Mouse (Mus musculus) embryonic facial prominence, embryonic 12.5 days (tissue): ENCODE results near the gene Wnk3. TPM values are rescaled to one million over a fixed set of nuclear protein-coding genes. Genes with fewer than 3 reads are reported as not detected.
A peak's percentile ranks its signal among the peaks of the same experiment; 100 is the strongest.

Experiments
- ATAC-seq: fragments of 200-750 bp; cut with Nextera tagmentation; 2 replicates; pipeline ENCODE4 v1.8.0; 2017; ENCODE audit not compliant: insufficient number of reproducible peaks, insufficient read depth, low FRiP score, low TSS enrichment
- H3K27ac ChIP-seq: fragments of 300-500 bp; sonication (generic); 2 replicates; pipeline ENCODE4 v1.5.1; 2016; ENCODE audit warnings: mild to moderate bottlenecking
- H3K27me3 ChIP-seq: fragments of 300-500 bp; sonication (generic); 2 replicates; pipeline ENCODE4 v1.6.1; 2016; ENCODE audit warnings: mild to moderate bottlenecking, moderate library complexity
- H3K36me3 ChIP-seq: fragments of 300-500 bp; sonication (generic); 2 replicates; pipeline ENCODE4 v1.6.1; 2016; ENCODE audit warnings: mild to moderate bottlenecking
- H3K4me1 ChIP-seq: fragments of 300-500 bp; sonication (generic); 2 replicates; pipeline ENCODE4 v1.6.1; 2016
- H3K4me2 ChIP-seq: fragments of 300-500 bp; sonication (generic); replicated peaks from 2 replicates; pipeline ENCODE4 v1.6.1; 2016; ENCODE audit warnings: mild to moderate bottlenecking, moderate library complexity
- H3K4me3 ChIP-seq: fragments of 300-500 bp; sonication (generic); 2 replicates; pipeline ENCODE4 v1.5.1; 2016; ENCODE audit warnings: mild to moderate bottlenecking
- H3K9ac ChIP-seq: fragments of 300-500 bp; sonication (generic); 2 replicates; pipeline ENCODE4 v1.6.1; 2016; ENCODE audit warnings: mild to moderate bottlenecking, moderate library complexity
- H3K9me3 ChIP-seq: fragments of 300-500 bp; sonication (generic); 2 replicates; pipeline ENCODE4 v1.6.1; 2016; ENCODE audit warnings: mild to moderate bottlenecking, moderate library complexity
- WGBS: fragments of 180-500 bp; shearing (Covaris S2); methylation state at CpG from one replicate; pipeline ENCODE4 v1.1.7; 2016; 5-methylcytosine and 5-hydroxymethylcytosine counted together
- polyA plus RNA-seq: library from polyadenylated mRNA; unstranded; fragments of >200 nt; fragmentation: Nextera tagmentation; extraction: Ambion mirVana; gene quantifications from 2 replicates; pipeline ENCODE4 v1.2.1, GENCODE M21; 2016

Gene Wnk3
- polyA plus RNA-seq, 1 experiment from 2014 or later, result 7.0 TPM

GRCm38 (mm10) chrX:151345333-151346125, 147.7 kb downstream of the Wnk3 start:
- Histone ChIP-seq H3K4me2 (peak overlapping the region; percentile 65), H3K4me1 (no peaks in the 10 kb centered on the region), H3K27me3 (peaks cover 14% of the 10 kb centered on the region; the same call in 1 of the 2 replicates), H3K9ac (no peak overlapping the region), H3K36me3 (no peaks in the 10 kb centered on the region), H3K9me3 (no peaks in the 10 kb centered on the region), H3K4me3 (peak overlapping the region; percentile 62), H3K27ac (no peak overlapping the region)
- ATAC-seq, result no peak
- WGBS, result 32% methylated on average over 11 of the region's 11 CpGs

DNA sequence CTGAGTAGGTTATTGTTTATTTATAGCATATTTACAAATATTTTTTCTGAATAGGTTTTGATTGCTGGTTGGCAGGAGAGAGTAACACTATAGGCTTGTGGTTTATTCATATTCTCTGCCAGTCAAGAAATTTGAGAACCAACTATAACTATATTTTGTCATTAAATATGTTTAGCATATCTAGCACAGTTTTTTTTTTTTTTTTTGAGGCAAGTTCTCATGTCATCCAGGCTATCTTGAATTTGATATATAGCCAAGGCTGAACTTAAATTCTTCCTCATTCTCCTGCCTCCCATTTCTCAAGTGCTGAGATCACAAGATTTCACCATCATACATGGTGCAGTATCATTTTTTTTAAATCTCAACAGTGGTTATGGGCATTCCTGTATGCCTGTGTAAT, 149.4 kb downstream of the Wnk3 start:
- Histone ChIP-seq H3K9me3 (no peaks in the 10 kb centered on the region), H3K27me3 (peaks cover 14% of the 10 kb centered on the region; the same call in 1 of the 2 replicates)
- no peak for ATAC-seq

DNA sequence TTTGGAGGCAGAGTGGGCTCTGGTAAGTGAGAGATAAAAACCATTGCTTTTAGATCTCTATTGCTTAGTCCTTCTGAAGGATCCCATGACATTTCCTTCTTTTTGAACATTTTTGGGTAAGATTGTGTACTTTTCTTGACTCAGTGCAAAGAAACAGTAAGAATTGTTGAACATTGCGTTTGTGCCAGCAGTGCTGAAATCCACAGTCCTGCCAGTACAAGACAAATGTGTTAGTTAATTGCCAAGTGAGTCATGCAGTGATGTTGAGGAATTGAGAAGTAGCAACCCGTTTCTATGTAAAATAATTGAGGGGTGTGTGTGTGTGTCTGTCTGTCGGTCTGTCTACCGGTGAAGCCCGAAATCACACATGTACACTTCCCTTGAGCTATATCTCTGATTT, 151.4 kb downstream of the Wnk3 start:
- WGBS, result 94% methylated on average over 5 of the region's 5 CpGs
- Histone ChIP-seq H3K36me3 (no peaks in the 10 kb centered on the region), H3K9me3 (no peaks in the 10 kb centered on the region), H3K4me2 (no peak overlapping the region), H3K27me3 (peaks cover 5% of the 10 kb centered on the region; the same call in 1 of the 2 replicates), H3K4me3 (no peak overlapping the region), H3K9ac (no peak overlapping the region), H3K27ac (no peak overlapping the region), H3K4me1 (no peaks in the 10 kb centered on the region)
- ATAC-seq, result no peak

More for the DNA sequence above, 149.4 kb downstream of the Wnk3 start:
- Histone ChIP-seq H3K36me3 (no peaks in the 10 kb centered on the region), H3K4me1 (no peaks in the 10 kb centered on the region), H3K27ac (no peak overlapping the region), H3K4me3 (no peak overlapping the region), H3K9ac (no peak overlapping the region), H3K4me2 (no peak overlapping the region)

Other genes with a start within 250 kb of the Wnk3 start
- 32.7 and 34.0 TPM in 2 replicates for gene Gnl3l, start 180.8 kb upstream of the Wnk3 start, polyA plus RNA-seq
- gene Fgd1, start 151.9 kb upstream of the Wnk3 start, polyA plus RNA-seq, result 18.9 and 20.1 TPM in 2 replicates
- 45.4 and 47.8 TPM in 2 replicates for gene Tsr2, start 101.5 kb upstream of the Wnk3 start, polyA plus RNA-seq
- gene Fam120c, start 146.1 kb downstream of the Wnk3 start, polyA plus RNA-seq, result 3.3 and 3.5 TPM in 2 replicates